Mouse (Mus musculus) cerebellum, adult 9-11 months (tissue): Measurements from ENCODE around the gene Azi2.
A peak's percentile ranks its signal among the peaks of the same experiment; 100 is the strongest.

Source experiments
- DNase-seq: peaks from one replicate; pipeline ENCODE4 v3.0.0; 2022

Gene Azi2

DNA sequence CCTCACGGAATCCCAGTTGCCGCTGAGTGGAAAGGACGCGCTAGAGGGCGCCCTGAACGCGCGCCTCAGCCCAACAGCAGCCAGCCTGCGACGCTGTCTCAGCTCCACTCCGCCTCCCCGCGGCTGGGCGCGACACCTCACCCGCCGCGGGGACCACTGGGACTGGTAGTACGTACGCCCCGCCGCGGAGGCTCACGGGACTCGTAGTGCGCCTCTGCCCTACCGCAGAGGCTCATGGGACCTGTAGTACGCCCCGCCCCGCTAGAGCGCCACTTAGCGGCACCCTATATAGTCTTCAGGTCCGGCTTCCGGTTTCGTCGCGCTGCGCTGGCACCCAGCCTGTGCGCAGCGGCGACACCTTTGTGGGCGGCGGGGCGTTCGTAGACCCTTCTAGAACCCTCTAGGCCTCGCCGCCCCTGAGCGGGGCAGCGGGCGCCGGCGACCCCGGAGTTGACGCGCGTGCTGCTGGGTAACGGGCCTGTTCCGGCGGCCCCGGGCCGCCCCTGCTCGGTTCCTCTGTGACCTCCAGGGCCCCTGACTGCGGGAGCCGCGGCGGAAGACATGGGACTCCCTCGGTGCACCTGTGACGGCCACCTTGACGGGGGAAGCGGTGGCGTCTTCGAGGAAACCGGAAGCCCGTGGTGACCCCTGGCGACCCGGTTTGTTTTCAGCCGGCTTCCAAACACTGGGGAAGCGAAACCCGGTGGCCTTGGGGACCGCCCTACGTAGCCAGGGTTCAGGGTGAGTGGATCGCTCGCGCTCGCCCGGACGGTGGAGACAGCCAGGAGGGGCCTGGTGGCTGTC lies at the start of gene Azi2:
Azi2 (plus strand) TSS at position 282 of the 804 bp plus-strand sequence.
- DNase-seq = peak; percentile 99

DNA sequence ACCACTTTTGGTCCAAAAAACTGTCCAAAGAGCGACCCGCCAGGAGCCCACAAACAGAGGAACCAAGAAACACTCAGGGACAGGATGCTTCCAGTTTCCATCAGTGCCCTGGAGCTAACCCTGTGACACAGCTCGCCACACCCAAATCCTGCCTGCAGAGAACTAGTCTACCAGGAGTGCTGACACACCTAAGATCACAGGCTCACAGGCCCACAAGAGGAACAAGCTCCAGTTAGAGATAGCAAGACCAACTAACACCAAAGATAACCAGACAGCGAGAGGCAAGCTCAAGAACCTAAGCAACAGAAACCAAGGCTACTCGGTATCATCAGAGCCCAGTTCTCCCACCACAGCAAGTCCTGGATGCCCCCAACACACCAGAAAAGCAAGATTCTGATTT lies 43.7 kb upstream of the Azi2 start:
- DNase-seq = no peak

GRCm38 (mm10) chr9:118001488-118001887 lies 38.8 kb upstream of the Azi2 start:
- no peak for DNase-seq

- DNase-seq = no peak
These were observed 36.9 kb upstream of the Azi2 start for GRCm38 (mm10) chr9:118003218-118003886.

DNA sequence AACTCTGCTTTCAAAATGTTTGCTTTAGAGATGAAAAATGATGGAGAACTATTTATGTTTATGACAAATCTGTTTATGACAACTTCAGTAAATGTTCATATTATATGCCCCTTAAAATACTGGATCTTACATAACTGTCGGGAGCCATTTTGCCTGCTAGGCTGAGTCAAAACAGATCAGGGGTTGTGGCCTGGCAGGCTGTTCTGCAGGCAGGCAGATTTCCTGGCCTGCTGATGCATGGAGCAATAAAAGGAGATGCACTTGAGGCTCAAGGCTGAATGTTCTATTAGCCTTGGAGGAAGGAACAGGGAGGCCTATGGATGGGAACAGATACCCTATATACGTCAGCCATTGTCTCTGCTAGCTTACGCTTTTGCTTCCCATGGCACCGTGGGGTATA lies 36.4 kb upstream of the Azi2 start:
- DNase-seq = no peak

GRCm38 (mm10) chr9:118012928-118013327 lies 27.4 kb upstream of the Azi2 start:
- no peak for DNase-seq

GRCm38 (mm10) chr9:118024966-118025365 lies 15.3 kb upstream of the Azi2 start:
- DNase-seq = no peak

GRCm38 (mm10) chr9:118029490-118029889 lies 10.8 kb upstream of the Azi2 start:
- no peak for DNase-seq

DNA sequence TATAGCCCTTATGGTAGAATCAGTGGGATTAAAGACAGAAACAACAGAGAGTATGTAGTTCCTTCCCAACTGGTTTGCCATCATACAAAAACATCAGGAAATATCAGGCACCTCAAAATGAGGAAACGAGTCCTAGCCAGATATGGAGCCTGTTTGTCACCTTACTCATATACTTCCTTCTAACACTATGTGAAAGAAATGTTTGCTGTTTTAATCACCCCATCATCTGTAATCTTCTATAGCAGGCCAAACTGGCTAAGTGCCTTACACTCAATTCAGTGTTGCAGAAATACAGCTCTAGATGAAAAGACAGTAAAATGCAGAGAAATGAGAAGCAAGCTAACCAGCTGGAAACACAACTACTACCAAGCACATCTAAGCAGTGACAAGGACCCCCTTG lies 10.0 kb upstream of the Azi2 start:
- DNase-seq = no peak

DNA sequence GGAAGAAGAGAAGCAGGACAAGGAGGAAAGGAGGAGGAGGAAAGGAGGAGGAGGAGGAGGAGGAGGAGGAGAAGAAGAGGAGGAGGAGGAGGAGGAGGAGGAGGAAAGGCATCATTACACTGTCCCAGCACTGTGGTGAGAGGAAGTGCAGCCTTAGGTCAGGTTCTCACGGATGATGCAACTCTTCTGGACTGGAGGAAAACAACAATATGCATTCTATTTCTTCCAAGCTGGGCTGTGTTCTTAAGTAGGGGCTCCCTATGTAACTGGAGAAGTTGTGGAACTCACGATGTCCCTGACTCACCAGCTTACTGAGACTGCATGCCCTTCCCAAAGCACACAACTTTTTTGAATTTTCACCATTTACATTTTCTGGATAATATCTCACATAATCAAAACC lies 8.6 kb upstream of the Azi2 start:
- no peak for DNase-seq

DNA sequence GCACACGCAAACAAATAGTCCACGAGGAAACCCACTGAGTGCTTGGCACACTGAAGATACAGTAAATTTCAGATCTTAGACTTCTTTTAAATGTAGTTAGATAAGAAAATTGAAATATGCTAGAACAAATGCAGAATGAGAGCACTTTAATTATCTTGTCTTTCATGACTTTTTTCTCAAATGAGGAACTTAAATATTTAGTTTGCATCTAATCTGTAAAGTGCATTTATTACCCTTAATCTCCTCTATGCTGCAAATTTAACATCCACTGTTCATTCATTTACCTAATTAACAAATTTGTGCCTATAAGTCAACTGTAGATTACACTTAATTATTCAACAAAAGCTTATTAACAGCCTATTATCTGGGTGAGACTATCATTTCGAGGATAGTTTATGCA lies 5.3 kb upstream of the Azi2 start:
- no peak for DNase-seq

- no peak for DNase-seq
These were observed 712 bp downstream of the Azi2 start for GRCm38 (mm10) chr9:118041022-118041400.

GRCm38 (mm10) chr9:118041646-118042045 lies 1.3 kb downstream of the Azi2 start:
- no peak for DNase-seq

DNA sequence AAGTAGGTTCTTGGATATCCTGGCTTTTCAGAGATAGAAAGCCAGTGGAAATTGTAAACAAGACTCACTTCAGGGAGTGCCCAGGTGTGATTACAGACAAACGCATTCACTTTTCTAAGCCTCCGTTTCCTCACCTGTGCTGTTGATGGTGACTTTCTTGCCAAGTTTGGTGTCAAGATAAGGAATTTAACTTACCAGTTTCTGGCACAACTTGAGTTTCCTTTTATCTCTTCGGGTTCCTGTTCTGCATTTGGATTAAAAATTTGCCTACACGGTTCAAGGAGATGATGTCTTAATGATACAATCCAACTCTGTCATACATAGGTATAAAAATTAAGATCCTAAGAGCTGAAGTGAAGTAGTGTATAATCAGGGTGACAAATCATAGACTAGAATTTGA lies 2.4 kb downstream of the Azi2 start:
- no peak for DNase-seq

DNA sequence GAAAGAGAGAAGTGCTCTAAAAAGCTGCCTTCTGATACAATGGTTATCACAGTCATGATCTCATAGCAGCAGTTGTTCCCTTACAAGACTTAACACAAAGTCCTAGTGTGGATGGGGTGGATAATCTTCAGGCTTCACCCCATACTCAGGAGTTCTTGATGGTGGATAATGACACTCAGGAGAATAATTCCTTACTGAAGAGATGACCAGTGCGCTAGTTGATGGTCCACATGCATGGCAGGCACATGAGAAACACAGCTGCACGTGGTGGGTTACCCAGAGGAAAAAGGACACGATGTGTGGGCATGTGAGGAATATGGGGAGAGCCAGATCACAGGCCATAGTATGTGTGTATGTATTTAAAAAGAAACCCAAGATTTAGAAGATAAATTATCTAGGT lies 3.3 kb downstream of the Azi2 start:
- DNase-seq = no peak

- no peak for DNase-seq
These were observed 4.8 kb downstream of the Azi2 start for GRCm38 (mm10) chr9:118045011-118045533.

- DNase-seq = no peak
These were observed 13.0 kb downstream of the Azi2 start for GRCm38 (mm10) chr9:118053286-118053685.

GRCm38 (mm10) chr9:118059101-118059500 lies 18.8 kb downstream of the Azi2 start:
- DNase-seq = no peak

GRCm38 (mm10) chr9:118070442-118070841 lies 30.1 kb downstream of the Azi2 start:
- peak; percentile 92 for DNase-seq

DNA sequence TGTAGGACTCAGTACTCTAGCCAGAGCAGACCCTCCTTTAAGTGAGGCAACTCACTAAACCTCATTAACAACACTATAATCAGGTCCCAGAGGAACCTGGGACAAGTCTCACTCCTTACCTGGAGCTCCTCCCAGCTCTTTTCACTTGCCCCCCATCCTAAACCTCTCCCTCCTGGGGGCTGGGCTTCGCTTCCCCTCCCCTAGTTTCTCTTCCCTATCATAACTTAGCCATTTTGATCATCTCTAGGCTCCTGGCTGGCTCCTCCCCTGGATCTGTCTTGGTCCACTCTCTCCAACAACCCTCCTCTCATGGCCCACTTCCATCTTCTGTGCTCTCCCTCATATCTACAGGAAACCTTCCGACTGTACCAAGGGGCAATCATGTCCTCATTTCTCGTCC lies 31.0 kb downstream of the Azi2 start:
- DNase-seq = peak; percentile 23

DNA sequence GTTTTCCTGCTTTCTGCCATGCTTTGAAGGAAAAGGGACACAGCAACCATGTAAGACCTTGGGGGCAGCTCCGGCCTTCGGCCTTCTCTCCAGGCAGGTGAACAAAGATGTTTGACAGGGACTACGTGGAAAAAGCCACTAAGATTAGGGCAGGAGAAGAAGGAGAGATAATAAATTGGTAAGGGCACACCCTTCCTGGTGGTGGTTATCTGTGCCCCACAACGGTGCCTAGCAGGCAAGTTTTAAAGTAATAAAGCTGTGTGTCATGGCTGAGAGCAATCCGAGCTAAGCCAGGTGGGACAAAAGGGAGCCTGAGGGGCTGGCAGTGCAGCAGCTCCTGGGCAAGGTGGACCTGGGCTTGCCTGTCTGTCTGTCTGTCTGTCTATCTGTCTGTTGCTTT lies 31.8 kb downstream of the Azi2 start:
- no peak for DNase-seq

- no peak for DNase-seq
These were observed 33.1 kb downstream of the Azi2 start for GRCm38 (mm10) chr9:118073358-118073757.

DNA sequence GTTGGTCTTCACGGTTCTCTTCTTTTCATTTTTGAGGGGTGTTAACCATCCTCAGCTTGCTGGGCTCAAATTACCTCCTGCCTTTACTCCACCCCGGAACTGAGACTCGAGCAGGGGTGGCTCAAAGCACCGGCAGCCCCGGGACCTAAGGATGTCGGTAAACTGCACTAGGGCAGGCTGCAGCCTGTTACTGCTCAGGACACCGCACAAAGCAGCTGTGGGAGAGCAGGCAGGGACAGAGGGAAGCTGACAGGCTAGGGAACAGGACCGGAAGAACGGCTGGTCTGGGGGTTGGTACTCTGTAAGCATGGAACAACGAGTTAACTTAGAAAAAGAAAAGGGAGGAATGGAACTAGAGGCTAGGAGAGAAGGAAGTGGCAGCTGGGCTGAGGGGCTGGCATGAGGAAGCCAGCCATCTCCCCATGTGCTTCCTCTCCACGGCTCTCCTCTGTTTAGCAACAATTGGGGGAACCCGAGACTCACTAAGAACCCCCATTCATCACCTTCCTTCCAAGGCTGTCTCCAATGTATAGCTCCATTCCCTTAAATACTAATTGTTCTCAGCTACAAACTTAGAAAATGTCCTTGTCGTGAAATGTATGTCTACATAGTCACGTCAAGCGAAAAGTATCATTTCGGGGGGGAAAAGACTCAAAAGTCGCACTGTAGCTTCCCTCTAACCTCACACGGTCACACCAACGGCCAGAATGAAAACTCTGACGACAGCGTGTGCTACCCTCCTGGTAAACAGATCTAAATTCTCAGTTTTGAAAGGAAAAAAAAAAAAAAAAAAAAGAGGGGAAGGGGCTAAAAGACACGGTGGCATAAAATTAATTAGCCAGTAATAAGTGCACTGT lies 42.5 kb downstream of the Azi2 start:
- no peak for DNase-seq
